Mouse (Mus musculus): ENCODE results near the gene Efcab8.

- TF ChIP-seq POLR2A (IDR thresholded peaks at IDR 0.05; ENCODE audit: control insufficient read depth, extremely low read depth, insufficient read depth, low read length, poor library complexity) = 0 out of 2 replicates have a peak, but pooled peaks have one; percentile 30
- TF ChIP-seq CTCF (IDR thresholded peaks at IDR 0.05; ENCODE audit: borderline replicate concordance, control insufficient read depth, extremely low read depth, insufficient read depth, low read length, poor library complexity) = no peak
These were observed 931 bp upstream of the Efcab8 start for GRCm38 (mm10) chr2:153778638-153779362.

Measured in thymus, adult 2 months (tissue).